Mouse (Mus musculus): Measurements from ENCODE around the gene Bod1. TPM values are rescaled to one million over a fixed set of nuclear protein-coding genes. Genes with fewer than 3 reads are reported as not detected.

Bod1 gene
- polyA plus RNA-seq, 2 experiments, result 12.2 to 12.9 TPM

DNA sequence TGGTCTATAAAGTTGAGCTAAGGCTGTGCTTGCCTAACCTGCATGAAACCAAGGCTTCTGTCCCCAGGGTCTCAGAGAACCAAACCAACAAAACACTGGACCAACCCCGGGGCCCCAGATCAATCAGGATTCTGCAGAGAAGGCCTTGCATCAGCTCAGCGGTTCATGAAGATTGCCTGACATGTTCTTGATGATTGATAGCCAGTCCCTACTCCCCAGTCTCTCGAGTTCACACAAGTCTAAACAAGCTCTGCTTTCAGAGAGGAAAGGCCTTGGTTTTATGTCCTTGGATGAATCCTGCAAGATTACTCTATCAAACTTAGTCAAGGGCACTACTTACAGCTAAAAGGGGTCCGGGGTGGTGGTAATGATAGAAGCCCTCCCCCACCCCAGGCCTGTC is 55.0 kb downstream of the Bod1 start:
- ATAC-seq (ENCODE audit: insufficient read depth) (no peak), DNase-seq (ENCODE audit: low read depth in 3 of 3, low spot score in 3 of 3) (no peak)
- TF ChIP-seq EP300 (IDR thresholded peaks at IDR 0.05; ENCODE audit: low read depth) (no peak), CTCF (IDR thresholded peaks at IDR 0.05; ENCODE audit: low read depth) (no peak)
- H3K4me3 ChIP-seq (ENCODE audit: insufficient read depth in 1 of 2, low read depth in 2 of 2, low read length in 2 of 2), result no peak overlapping the region
- H3K9ac ChIP-seq (replicated peaks), result no peak overlapping the region
- WGBS (ENCODE audit: insufficient replicate concordance), result 54% methylated on average over 4 of the region's 4 CpGs
- no peak overlapping the region for H3K4me2 ChIP-seq (ENCODE audit: low read depth)
- no peaks in the 10 kb centered on the region for H3K36me3 ChIP-seq (replicated peaks; ENCODE audit: control insufficient read depth, insufficient read depth, low read depth)
- no peaks in the 10 kb centered on the region for H3K4me1 ChIP-seq (replicated peaks; ENCODE audit: control insufficient read depth in 2 of 2, insufficient read depth in 2 of 2, low read length in 1 of 2)
- no peaks in the 10 kb centered on the region for H3K9me3 ChIP-seq (ENCODE audit: control insufficient read depth, low read length)
- H3K27ac ChIP-seq, result no peak overlapping the region
- H3K27me3 ChIP-seq (ENCODE audit: control insufficient read depth, insufficient read depth, low read length), result no peaks in the 10 kb centered on the region

Other genes starting within 250 kb of the Bod1 start
- gene Cpeb4, start 200.3 kb upstream of the Bod1 start, polyA plus RNA-seq (2012; rRNA removed), result 21.5 and 25.1 TPM in 2 replicates
- 28.7 and 29.4 TPM in 2 replicates for gene Cpeb4, start 200.3 kb upstream of the Bod1 start, polyA plus RNA-seq (2014; fragmentation: Nextera tagmentation; extraction: Ambion mirVana)

Measured in liver, embryonic 14.5 days (tissue).